Mouse (Mus musculus) adipose tissue, adult 10 weeks (tissue): Measurements from ENCODE around the gene Cpsf6. TPM values are rescaled to one million over a fixed set of nuclear protein-coding genes. Genes with fewer than 3 reads are reported as not detected.

Experiments
- polyA plus RNA-seq: library from polyadenylated mRNA; stranded (reverse); fragments of 350-450 nt; fragmentation: Illumina TruSeq; extraction: RNeasy Lipid Tissue Mini Kit (QIAGEN cat#74804); gene quantifications from one replicate; pipeline ENCODE4 v1.2.3, GENCODE M21; 2014; ENCODE audit warnings: low read depth, low replicate concordance

Gene Cpsf6
- polyA plus RNA-seq, result 30.2 TPM

GRCm38 (mm10) chr10:117379908-117380307 is at the start of gene Cpsf6:
Gene Cpsf6 (minus strand): TSS chr10:117380015.

Other genes starting within 250 kb of the Cpsf6 start
- 18.9 TPM for gene Frs2, start 231.5 kb downstream of the Cpsf6 start, polyA plus RNA-seq
- 32.3 TPM for gene Yeats4, start 155.5 kb downstream of the Cpsf6 start, polyA plus RNA-seq
- gene 9530003J23Rik, start 141.3 kb downstream of the Cpsf6 start, polyA plus RNA-seq, result not detected
- gene Lyz2, start 97.7 kb downstream of the Cpsf6 start, polyA plus RNA-seq, result 512 TPM
- 70.8 TPM for gene Lyz1, start 87.1 kb downstream of the Cpsf6 start, polyA plus RNA-seq
- 6.8 TPM for gene Cpm, start 249.5 kb upstream of the Cpsf6 start, polyA plus RNA-seq